Mouse (Mus musculus) urinary bladder, postnatal 14 days (tissue): ENCODE results near the gene Apbb2.

Experiments used
- DNase-seq: peaks from one replicate; pipeline ENCODE4 v3.0.0; 2021; ENCODE audit warnings: low spot score

Apbb2 gene

GRCm38 (mm10) chr5:66517503-66517902 lies 101.1 kb downstream of the Apbb2 start:
- no peak for DNase-seq

- DNase-seq, result no peak
These were observed 102.3 kb downstream of the Apbb2 start for GRCm38 (mm10) chr5:66516311-66516710.

- no peak for DNase-seq
These were observed 103.3 kb downstream of the Apbb2 start for GRCm38 (mm10) chr5:66515271-66515670.

GRCm38 (mm10) chr5:66514659-66515058 lies 103.9 kb downstream of the Apbb2 start:
- DNase-seq, result no peak

GRCm38 (mm10) chr5:66513412-66513811 lies 105.2 kb downstream of the Apbb2 start:
- no peak for DNase-seq

GRCm38 (mm10) chr5:66512519-66512918 lies 106.1 kb downstream of the Apbb2 start:
- DNase-seq, result no peak

GRCm38 (mm10) chr5:66510716-66511115 lies 107.9 kb downstream of the Apbb2 start:
- DNase-seq, result no peak

- no peak for DNase-seq
These were observed 109.4 kb downstream of the Apbb2 start for GRCm38 (mm10) chr5:66509151-66509550.

GRCm38 (mm10) chr5:66505578-66505977 lies 113.0 kb downstream of the Apbb2 start:
- DNase-seq, result no peak

GRCm38 (mm10) chr5:66505071-66505470 lies 113.5 kb downstream of the Apbb2 start:
- no peak for DNase-seq

GRCm38 (mm10) chr5:66504434-66504747 lies 114.2 kb downstream of the Apbb2 start:
- DNase-seq, result no peak

GRCm38 (mm10) chr5:66503557-66504433 lies 114.8 kb downstream of the Apbb2 start:
- no peak for DNase-seq

GRCm38 (mm10) chr5:66503033-66503432 lies 115.6 kb downstream of the Apbb2 start:
- DNase-seq, result no peak

- DNase-seq, result no peak
These were observed 119.0 kb downstream of the Apbb2 start for GRCm38 (mm10) chr5:66499621-66500020.

- no peak for DNase-seq
These were observed 120.4 kb downstream of the Apbb2 start for GRCm38 (mm10) chr5:66498140-66498539.

GRCm38 (mm10) chr5:66497479-66498087 lies 121.0 kb downstream of the Apbb2 start:
- no peak for DNase-seq

- DNase-seq, result no peak
These were observed 121.7 kb downstream of the Apbb2 start for GRCm38 (mm10) chr5:66496881-66497360.

- no peak for DNase-seq
These were observed 123.9 kb downstream of the Apbb2 start for GRCm38 (mm10) chr5:66494651-66495050.

GRCm38 (mm10) chr5:66492563-66492960 lies 126.0 kb downstream of the Apbb2 start:
- no peak for DNase-seq

GRCm38 (mm10) chr5:66491907-66492562 lies 126.5 kb downstream of the Apbb2 start:
- no peak for DNase-seq

- no peak for DNase-seq
These were observed 132.6 kb downstream of the Apbb2 start for GRCm38 (mm10) chr5:66486028-66486427.

- no peak for DNase-seq
These were observed 142.3 kb downstream of the Apbb2 start for GRCm38 (mm10) chr5:66476266-66476665.

GRCm38 (mm10) chr5:66475824-66476223 lies 142.8 kb downstream of the Apbb2 start:
- DNase-seq, result no peak
